Mouse (Mus musculus): ENCODE measurements around the gene Gm7534. TPM values are rescaled to one million over a fixed set of nuclear protein-coding genes. Genes with fewer than 3 reads are reported as not detected.
"Not testable (repeated sequence)": the region's sequence is repeated elsewhere in the genome, so short reads cannot be mapped to it uniquely, and the experiment has no call there.

The Gm7534 gene
- polyA plus RNA-seq, 1 experiment = not detected

DNA sequence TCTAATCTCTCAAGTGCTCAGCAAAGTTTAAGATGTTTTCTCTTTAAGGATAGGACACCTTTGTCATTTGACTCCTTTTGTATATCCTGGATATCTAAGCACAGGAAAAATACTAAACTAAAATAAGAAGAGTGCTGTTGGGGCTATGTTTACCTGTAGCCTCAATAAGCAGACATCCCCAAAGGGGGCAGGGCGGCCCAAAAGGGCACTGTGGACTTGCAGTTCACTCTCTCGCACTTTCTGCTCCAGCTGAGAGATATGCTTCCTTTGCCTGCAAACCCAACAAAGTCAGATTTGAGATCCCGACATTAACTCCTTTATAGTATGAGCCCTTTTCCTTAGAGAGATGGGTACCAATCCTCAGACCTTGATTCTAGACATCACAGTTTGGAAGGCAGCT lies 49.1 kb downstream of the Gm7534 start:
- 97% methylated on average over 3 of the region's 3 CpGs for WGBS
- Histone ChIP-seq H3K27ac (ENCODE audit: insufficient read depth, low read length) (no peak overlapping the region), H3K4me1 (ENCODE audit: control insufficient read depth, insufficient read depth, low read length) (0 out of 2 replicates have a peak, but pooled peaks cover under 1% of the 10 kb centered on the region), H3K27me3 (ENCODE audit: control insufficient read depth, insufficient read depth, low read length) (no peaks in the 10 kb centered on the region), H3K4me3 (replicated peaks; ENCODE audit: insufficient read depth, low read depth, low read length) (no peak overlapping the region)
- TF ChIP-seq POLR2A (IDR thresholded peaks at IDR 0.05; ENCODE audit: borderline replicate concordance, insufficient read depth, low read length) (no peak), CTCF (IDR thresholded peaks at IDR 0.05; ENCODE audit: borderline replicate concordance, insufficient read depth, low read depth, low read length) (no peak)
- no peak for DNase-seq

DNA sequence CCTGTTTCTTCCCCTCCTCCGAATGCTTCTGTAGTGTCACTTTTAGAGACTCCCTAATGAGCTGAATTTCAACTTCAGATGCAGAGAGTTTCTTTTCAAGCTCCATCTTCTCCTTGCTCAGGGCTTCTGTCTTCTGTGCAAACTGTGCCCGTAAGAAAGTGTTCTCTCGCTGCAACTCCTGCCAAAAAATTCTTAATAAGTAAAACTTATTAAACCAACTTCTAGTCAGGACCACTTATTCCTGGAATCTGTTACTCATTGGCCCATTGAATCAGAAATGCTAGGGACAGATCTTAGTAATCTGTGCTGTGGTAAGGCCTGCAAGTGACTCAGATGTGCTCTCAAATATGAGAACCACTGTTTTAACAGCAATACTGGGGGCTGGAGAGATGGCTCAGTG lies 50.7 kb downstream of the Gm7534 start:
- DNase-seq = no peak
- Histone ChIP-seq H3K27ac (ENCODE audit: insufficient read depth, low read length) (no peak overlapping the region), H3K27me3 (ENCODE audit: control insufficient read depth, insufficient read depth, low read length) (no peaks in the 10 kb centered on the region), H3K4me1 (ENCODE audit: control insufficient read depth, insufficient read depth, low read length) (no peaks in the 10 kb centered on the region), H3K4me3 (replicated peaks; ENCODE audit: insufficient read depth, low read depth, low read length) (no peak overlapping the region)
- TF ChIP-seq POLR2A (IDR thresholded peaks at IDR 0.05; ENCODE audit: borderline replicate concordance, insufficient read depth, low read length) = no peak
- TF ChIP-seq CTCF (IDR thresholded peaks at IDR 0.05; ENCODE audit: borderline replicate concordance, insufficient read depth, low read depth, low read length) = no peak
- 92% methylated on average over 3 of the region's 3 CpGs for WGBS

DNA sequence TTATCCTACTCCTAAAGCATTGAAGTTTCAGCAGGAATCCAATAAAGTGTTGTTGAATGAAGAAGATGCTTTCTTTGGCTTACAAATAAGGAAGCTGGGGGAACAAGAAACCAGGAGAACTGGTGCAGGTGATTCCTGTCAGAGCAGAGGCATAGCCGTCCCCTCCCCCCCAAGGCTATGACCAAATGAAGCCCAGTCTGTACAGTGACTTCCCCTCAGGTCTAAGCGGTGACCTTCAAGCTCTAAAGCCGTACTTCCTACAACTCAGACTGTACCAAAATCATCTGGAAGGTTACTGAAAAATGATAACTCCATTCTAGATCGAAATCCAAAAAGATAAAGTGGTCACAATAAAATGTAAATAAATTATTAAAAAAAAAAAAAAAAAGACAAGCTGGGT lies 53.4 kb downstream of the Gm7534 start:
- H3K27me3 ChIP-seq (ENCODE audit: control insufficient read depth, insufficient read depth, low read length) = no peaks in the 10 kb centered on the region
- H3K4me1 ChIP-seq (ENCODE audit: control insufficient read depth, insufficient read depth, low read length) = no peaks in the 10 kb centered on the region
- H3K27ac ChIP-seq (ENCODE audit: insufficient read depth, low read length) = no peak overlapping the region
- H3K4me3 ChIP-seq (replicated peaks; ENCODE audit: insufficient read depth, low read depth, low read length) = no peak overlapping the region
- TF ChIP-seq CTCF (IDR thresholded peaks at IDR 0.05; ENCODE audit: borderline replicate concordance, insufficient read depth, low read depth, low read length) (no peak), POLR2A (IDR thresholded peaks at IDR 0.05; ENCODE audit: borderline replicate concordance, insufficient read depth, low read length) (no peak)
- DNase-seq = no peak
- 94% methylated on average over 4 of the region's 4 CpGs for WGBS

DNA sequence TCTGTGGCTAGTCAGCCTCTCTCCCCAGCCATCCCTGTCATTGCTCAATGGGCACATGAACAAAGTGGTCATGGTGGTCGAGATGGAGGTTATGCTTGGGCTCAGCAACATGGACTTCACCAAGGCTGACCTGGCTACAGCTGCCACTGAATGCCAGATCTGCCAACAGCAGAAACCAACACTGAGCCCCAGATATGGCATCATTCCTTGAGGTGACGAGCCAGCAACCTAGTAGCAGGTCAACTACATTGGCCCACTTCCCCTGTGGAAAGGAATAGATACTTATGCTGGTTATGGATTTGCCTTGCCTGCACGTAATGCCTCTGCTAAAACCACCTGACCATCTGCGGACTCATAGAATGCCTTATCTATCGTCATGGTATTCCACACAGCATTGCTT lies 58.5 kb downstream of the Gm7534 start:
- H3K4me3 ChIP-seq (replicated peaks; ENCODE audit: insufficient read depth, low read depth, low read length); H3K27ac ChIP-seq (ENCODE audit: insufficient read depth, low read length); H3K4me1 ChIP-seq (ENCODE audit: control insufficient read depth, insufficient read depth, low read length); H3K27me3 ChIP-seq (ENCODE audit: control insufficient read depth, insufficient read depth, low read length); DNase-seq: not testable (repeated sequence)
- WGBS = 95% methylated on average over 5 of the region's 5 CpGs

Other genes starting within 250 kb of the Gm7534 start
- gene Hmgn2, start 234.4 kb downstream of the Gm7534 start, polyA plus RNA-seq (2012; rRNA removed) = 140 and 148 TPM in 2 replicates
- 75.8 and 76.6 TPM in 2 replicates for gene Dhdds, start 202.1 kb downstream of the Gm7534 start, polyA plus RNA-seq (2012; rRNA removed)
- gene Lin28a, start 184.2 kb downstream of the Gm7534 start, polyA plus RNA-seq (2012; rRNA removed) = 0.16 and 0.23 TPM in 2 replicates
- not detected in 2 replicates for gene Zfp683, start 149.2 kb downstream of the Gm7534 start, polyA plus RNA-seq (2012; rRNA removed)
- gene Crybg2, start 142.2 kb downstream of the Gm7534 start, polyA plus RNA-seq (2012; rRNA removed) = 0.65 and 0.89 TPM in 2 replicates
- gene Cd52, start 107.9 kb downstream of the Gm7534 start, polyA plus RNA-seq (2012; rRNA removed) = 2.6 and 2.8 TPM in 2 replicates
- gene Ubxn11, start 100.4 kb downstream of the Gm7534 start, polyA plus RNA-seq (2012; rRNA removed) = 14.8 and 15.0 TPM in 2 replicates
- 238 and 258 TPM in 2 replicates for gene Sh3bgrl3, start 74.2 kb downstream of the Gm7534 start, polyA plus RNA-seq (2012; rRNA removed)
- gene Cep85, start 15.9 kb downstream of the Gm7534 start, polyA plus RNA-seq (2012; rRNA removed) = 24.8 and 25.2 TPM in 2 replicates
- 0.08 TPM in 1 of 2 replicates, not detected in the other for gene Catsper4, start 24.4 kb upstream of the Gm7534 start, polyA plus RNA-seq (2012; rRNA removed)
- 0.55 and 0.56 TPM in 2 replicates for gene Cnksr1, start 35.4 kb upstream of the Gm7534 start, polyA plus RNA-seq (2012; rRNA removed)
- 0.52 and 0.84 TPM in 2 replicates for gene E130218I03Rik, start 40.7 kb upstream of the Gm7534 start, polyA plus RNA-seq (2012; rRNA removed)
- 10.7 and 11.7 TPM in 2 replicates for gene Zfp593, start 42.6 kb upstream of the Gm7534 start, polyA plus RNA-seq (2012; rRNA removed)
- gene Gm30191, start 43.9 kb upstream of the Gm7534 start, polyA plus RNA-seq (2012; rRNA removed) = 1.8 and 1.9 TPM in 2 replicates
- 6.6 and 7.6 TPM in 2 replicates for gene Grrp1, start 51.1 kb upstream of the Gm7534 start, polyA plus RNA-seq (2012; rRNA removed)
- 8.9 and 9.6 TPM in 2 replicates for gene Pdik1l, start 84.9 kb upstream of the Gm7534 start, polyA plus RNA-seq (2012; rRNA removed)
- 0.07 and 0.24 TPM in 2 replicates for gene Trim63, start 112.1 kb upstream of the Gm7534 start, polyA plus RNA-seq (2012; rRNA removed)
- gene Slc30a2, start 140.2 kb upstream of the Gm7534 start, polyA plus RNA-seq (2012; rRNA removed) = 0.13 and 0.20 TPM in 2 replicates
- 10.3 and 13.0 TPM in 2 replicates for gene Extl1, start 180.8 kb upstream of the Gm7534 start, polyA plus RNA-seq (2012; rRNA removed)
- gene Pafah2, start 193.3 kb upstream of the Gm7534 start, polyA plus RNA-seq (2012; rRNA removed) = 7.1 and 8.9 TPM in 2 replicates

Data from cerebellum, adult 2 months (tissue).